Mouse (Mus musculus): ENCODE measurements around the gene Fgfr4. TPM values are rescaled to one million over a fixed set of nuclear protein-coding genes. Genes with fewer than 3 reads are reported as not detected.

The Fgfr4 gene
- total RNA-seq (2017): not detected in 2 replicates

- ATAC-seq (ENCODE audit: extremely low read depth, insufficient number of reproducible peaks, low FRiP score, poor library complexity, severe bottlenecking): no peak
These were observed at the start of gene Fgfr4 for GRCm38 (mm10) chr13:55152621-55153415. Gene Fgfr4 (plus strand): TSS chr13:55152640.

GRCm38 (mm10) chr13:55103351-55103750 is 49.1 kb upstream of the Fgfr4 start:
- ATAC-seq (ENCODE audit: extremely low read depth, insufficient number of reproducible peaks, low FRiP score, poor library complexity, severe bottlenecking): no peak

DNA sequence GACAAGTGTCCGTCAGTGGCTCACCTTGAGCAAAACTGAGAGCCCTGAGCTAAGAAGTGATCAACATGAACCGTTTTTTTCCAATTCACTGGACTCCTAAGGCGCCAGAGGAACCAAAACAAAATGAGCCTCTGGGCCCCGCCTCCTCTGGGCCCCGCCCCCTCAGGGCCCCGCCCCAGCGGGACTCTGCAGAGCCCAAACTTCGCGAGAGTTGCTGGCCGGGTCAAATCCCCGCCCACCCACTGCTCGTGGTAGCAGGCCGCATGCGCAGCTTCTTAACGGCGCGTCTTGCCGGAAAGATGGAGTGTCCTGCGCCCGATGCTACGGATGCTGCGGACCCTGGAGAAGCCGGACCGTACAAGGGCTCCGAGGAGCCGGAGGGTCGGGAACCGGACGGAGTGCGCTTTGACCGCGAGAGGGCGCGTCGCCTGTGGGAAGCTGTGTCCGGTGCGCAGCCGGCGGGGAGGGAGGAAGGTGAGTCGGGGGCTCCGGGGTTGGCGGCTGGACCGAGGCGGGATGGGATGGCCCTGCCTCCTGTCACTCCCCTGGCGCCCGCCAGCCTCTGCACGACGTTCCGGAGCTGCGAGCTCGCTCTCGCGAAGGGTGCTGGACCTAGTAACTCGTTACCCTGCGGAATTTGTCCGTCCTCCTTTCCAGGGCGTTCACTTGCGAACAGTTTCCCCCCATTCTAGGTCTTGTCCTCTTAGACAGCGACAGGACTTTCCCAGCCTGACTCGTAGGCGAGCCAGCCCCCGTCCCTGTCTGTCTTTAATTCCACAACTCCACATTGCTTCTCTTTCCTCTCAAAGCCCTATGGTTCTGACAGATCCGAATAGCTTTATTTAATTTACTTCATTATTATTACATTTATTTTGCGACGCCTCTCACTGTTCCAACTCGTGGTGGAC is 47.1 kb upstream of the Fgfr4 start, which contains the start of gene Zfp346:
Zfp346 (plus strand) TSS at position 267 of the 908 bp plus-strand sequence.
- peak; percentile 91 for ATAC-seq (ENCODE audit: extremely low read depth, insufficient number of reproducible peaks, low FRiP score, poor library complexity, severe bottlenecking)

DNA sequence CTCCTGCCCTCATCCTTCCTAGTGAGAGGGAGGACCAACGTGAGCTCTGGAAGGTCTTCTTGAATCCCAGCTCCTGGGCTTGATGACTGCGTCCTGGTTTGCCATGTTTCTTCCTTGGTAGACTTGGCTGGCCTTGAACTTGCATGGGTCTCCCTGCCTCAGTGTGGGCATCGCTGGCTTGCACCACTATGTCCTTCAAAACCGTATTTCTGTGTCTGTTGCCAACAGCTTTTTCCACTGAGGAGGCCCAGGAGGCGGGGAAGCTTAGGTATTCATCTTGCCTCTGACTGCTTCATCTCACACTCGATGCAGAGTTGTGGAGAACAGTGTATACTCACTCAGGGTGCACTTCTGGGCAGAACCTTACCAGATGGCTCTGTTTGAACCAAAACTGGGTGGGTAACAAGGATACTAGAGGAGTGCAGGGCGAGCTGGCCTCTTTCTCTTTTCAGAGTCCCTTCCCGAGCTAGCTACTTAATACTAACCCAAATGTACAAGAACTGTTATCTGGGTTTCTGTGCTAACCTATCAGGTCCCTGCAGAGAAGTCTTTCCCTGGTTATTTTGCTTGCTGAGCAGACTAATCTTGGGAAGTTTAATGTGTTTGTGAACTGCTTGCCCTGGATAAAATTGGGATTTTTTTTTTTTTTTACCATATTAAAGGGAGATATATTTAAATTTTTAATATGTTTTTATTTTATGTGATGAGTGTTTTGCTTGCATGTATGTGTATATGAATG is 46.3 kb upstream of the Fgfr4 start:
- no peak for ATAC-seq (ENCODE audit: extremely low read depth, insufficient number of reproducible peaks, low FRiP score, poor library complexity, severe bottlenecking)

DNA sequence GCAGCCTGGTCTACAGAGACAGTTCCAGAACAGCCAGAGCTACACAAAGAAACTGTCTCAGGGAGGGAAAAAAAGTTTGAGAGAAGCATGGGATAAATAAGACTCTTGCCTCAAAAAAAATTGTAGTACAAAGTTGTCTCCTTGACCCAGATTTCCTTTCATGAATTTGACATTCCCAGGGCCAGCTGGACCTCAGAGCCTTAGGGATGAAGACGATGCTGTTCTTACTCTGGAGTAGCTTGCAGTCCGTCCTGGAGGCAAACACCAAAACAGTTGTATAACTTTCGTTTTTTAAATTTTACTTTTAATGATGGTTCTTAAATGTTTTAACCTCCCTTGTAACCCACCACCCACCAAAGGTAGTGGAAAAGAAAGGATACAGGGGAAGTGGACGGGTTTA is 45.3 kb upstream of the Fgfr4 start:
- no peak for ATAC-seq (ENCODE audit: extremely low read depth, insufficient number of reproducible peaks, low FRiP score, poor library complexity, severe bottlenecking)

GRCm38 (mm10) chr13:55107694-55108093 is 44.7 kb upstream of the Fgfr4 start:
- no peak for ATAC-seq (ENCODE audit: extremely low read depth, insufficient number of reproducible peaks, low FRiP score, poor library complexity, severe bottlenecking)

DNA sequence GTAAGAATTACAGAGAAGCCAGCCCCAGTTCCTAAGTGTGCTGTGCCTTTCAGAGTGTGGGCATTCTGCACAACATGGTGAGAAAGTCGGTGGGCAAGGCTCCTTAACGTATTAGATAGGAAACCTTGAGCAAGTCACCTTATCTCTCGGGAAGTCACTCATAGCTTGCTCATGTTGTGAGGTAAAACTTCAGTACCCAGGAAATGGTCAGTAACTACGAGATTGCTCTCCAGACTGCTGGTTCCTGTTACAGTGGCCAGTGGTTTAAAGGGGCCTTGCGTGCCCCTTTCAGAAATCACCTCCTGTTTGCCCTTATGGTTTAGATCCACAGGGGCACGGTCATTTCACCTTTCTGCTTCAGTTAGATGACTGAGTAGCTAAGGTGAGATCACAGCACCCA is 38.1 kb upstream of the Fgfr4 start:
- no peak for ATAC-seq (ENCODE audit: extremely low read depth, insufficient number of reproducible peaks, low FRiP score, poor library complexity, severe bottlenecking)

DNA sequence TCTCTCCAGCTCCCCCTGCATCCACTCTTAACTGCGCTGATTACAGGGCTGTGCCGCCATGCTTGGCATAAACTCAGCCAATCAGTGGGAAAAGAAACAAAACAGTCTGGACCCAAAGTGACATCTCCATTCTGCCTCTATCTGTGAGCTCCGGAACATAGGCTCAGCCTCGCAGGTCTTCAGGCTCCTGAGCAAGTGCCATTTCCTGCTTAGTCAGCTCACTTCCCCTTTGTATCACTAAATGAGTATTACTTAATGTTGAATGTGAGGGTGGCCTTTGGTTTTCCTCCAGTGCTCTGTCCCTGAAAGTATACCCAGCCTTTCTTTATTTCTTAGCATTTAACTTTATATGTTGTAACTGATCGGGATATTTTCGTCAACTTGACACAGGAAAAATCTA is 27.5 kb upstream of the Fgfr4 start:
- ATAC-seq (ENCODE audit: extremely low read depth, insufficient number of reproducible peaks, low FRiP score, poor library complexity, severe bottlenecking): peak; percentile 60; the same call in 1 of the 2 replicates

DNA sequence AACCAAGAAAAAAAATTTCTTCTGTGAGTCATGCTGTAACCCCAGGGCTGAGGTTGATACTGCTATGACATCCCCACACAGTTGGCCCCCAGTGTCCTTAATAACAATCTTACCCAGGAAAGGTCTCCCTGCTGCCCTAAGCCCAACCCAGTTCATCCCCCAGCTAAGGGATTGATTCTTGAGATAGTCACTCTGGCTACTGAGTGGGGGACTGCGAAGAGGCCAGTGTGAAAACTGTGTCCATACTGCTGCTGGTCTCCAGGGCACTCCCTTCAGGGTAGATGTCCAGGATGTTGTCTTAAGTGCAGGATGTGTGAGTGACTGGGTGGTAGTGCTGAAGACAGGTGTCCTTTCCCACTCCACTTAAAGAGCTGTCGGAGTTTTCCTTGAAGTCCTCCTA is 19.0 kb upstream of the Fgfr4 start, which contains the start of gene Gm17617:
Gm17617 (minus strand) TSS at position 101 of the 400 bp plus-strand sequence.
- no peak for ATAC-seq (ENCODE audit: extremely low read depth, insufficient number of reproducible peaks, low FRiP score, poor library complexity, severe bottlenecking)

- no peak for ATAC-seq (ENCODE audit: extremely low read depth, insufficient number of reproducible peaks, low FRiP score, poor library complexity, severe bottlenecking)
These were observed 17.1 kb upstream of the Fgfr4 start for GRCm38 (mm10) chr13:55135382-55135781.

GRCm38 (mm10) chr13:55140271-55140670 is 12.2 kb upstream of the Fgfr4 start:
- no peak for ATAC-seq (ENCODE audit: extremely low read depth, insufficient number of reproducible peaks, low FRiP score, poor library complexity, severe bottlenecking)

DNA sequence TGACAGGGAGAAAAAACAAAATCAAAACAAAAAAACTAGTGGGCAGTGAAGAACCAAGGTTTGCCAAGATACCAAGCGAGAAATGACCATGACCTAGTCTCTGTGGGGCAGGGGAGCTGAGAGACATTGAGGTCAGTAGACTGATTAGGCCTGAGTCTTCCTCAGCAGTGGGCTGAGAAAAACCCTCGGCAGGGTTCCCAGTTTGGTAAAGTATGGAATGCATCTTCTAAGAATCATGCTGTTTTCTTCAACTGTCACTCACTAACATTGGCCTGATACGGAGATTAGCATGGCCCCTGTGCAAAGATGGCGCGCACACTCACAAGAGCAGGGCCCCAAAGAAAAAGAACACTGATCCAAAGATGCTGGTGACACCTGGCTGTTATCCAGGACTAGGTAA is 1.5 kb downstream of the Fgfr4 start:
- no peak for ATAC-seq (ENCODE audit: extremely low read depth, insufficient number of reproducible peaks, low FRiP score, poor library complexity, severe bottlenecking)

GRCm38 (mm10) chr13:55162365-55162764 is 9.9 kb downstream of the Fgfr4 start:
- no peak for ATAC-seq (ENCODE audit: extremely low read depth, insufficient number of reproducible peaks, low FRiP score, poor library complexity, severe bottlenecking)

- ATAC-seq (ENCODE audit: extremely low read depth, insufficient number of reproducible peaks, low FRiP score, poor library complexity, severe bottlenecking): no peak
These were observed 11.1 kb downstream of the Fgfr4 start for GRCm38 (mm10) chr13:55163553-55163952.

DNA sequence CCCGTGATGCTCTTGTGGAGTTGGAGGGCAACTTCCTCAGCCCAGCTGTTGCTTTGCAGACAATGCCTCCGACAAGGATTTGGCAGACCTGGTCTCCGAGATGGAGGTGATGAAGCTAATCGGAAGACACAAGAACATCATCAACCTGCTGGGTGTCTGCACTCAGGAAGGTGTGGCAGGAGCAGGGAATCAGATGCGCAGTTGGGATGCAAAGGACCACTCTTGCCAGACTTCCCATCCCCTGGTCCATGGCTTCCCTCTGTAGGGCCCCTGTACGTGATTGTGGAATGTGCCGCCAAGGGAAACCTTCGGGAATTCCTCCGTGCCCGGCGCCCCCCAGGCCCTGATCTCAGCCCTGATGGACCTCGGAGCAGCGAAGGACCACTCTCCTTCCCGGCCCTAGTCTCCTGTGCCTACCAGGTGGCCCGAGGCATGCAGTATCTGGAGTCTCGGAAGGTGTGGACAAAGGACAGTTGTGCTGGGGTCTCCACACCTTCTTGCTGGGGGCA is 13.4 kb downstream of the Fgfr4 start:
- ATAC-seq (ENCODE audit: extremely low read depth, insufficient number of reproducible peaks, low FRiP score, poor library complexity, severe bottlenecking): no peak

DNA sequence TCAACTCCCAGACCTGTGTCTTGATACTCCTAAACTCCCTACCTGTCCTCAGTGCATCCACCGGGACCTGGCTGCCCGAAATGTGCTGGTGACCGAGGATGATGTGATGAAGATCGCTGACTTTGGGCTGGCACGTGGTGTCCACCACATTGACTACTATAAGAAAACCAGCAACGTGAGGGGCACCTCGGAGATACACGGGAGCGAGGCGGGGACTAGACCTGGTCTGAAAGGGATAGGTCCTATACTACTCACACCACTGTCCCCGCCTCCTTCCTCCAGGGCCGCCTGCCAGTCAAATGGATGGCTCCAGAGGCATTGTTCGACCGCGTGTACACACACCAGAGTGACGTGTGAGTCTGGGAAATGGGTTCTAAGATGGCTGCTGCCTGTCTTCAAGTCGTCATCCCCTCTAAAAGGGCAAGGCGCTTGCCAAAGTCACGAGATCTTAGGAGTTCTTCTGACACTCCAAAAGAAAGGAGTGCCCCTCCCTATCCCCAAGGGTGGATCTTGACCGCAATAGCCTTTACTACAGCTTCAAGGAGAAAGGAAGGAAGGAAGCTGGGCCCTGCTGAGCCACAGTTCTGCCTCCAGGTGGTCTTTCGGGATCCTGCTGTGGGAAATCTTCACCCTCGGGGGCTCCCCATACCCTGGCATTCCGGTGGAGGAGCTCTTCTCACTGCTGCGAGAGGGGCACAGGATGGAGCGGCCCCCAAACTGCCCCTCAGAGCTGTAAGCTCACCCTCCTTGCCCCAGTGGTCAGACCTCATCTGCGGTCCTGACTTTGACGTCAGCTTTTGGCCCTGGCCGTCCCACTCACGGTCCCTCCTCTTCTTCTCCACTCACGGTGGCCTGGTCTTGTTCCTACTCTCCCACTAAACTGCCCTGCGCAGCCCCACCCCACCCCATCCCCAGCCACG is 14.6 kb downstream of the Fgfr4 start:
- no peak for ATAC-seq (ENCODE audit: extremely low read depth, insufficient number of reproducible peaks, low FRiP score, poor library complexity, severe bottlenecking)

DNA sequence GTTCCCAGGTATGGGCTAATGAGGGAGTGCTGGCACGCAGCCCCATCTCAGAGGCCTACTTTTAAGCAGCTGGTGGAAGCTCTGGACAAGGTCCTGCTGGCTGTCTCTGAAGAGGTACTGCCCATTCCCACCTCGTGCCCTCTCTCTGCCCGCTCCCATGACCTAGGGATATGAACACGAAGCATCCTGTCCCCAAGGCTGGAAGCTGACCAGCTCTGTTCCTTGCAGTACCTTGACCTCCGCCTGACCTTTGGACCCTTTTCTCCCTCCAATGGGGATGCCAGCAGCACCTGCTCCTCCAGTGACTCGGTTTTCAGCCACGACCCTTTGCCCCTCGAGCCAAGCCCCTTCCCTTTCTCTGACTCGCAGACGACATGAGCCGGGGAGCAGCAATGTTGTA is 15.4 kb downstream of the Fgfr4 start:
- ATAC-seq (ENCODE audit: extremely low read depth, insufficient number of reproducible peaks, low FRiP score, poor library complexity, severe bottlenecking): no peak

GRCm38 (mm10) chr13:55168255-55168654 is 15.8 kb downstream of the Fgfr4 start:
- ATAC-seq (ENCODE audit: extremely low read depth, insufficient number of reproducible peaks, low FRiP score, poor library complexity, severe bottlenecking): no peak
